Mouse (Mus musculus): ENCODE measurements around the gene Gm20403. TPM values are rescaled to one million over a fixed set of nuclear protein-coding genes. Genes with fewer than 3 reads are reported as not detected.

The Gm20403 gene
- polyA plus RNA-seq, 1 experiment from 2014 or later, result not detected

DNA sequence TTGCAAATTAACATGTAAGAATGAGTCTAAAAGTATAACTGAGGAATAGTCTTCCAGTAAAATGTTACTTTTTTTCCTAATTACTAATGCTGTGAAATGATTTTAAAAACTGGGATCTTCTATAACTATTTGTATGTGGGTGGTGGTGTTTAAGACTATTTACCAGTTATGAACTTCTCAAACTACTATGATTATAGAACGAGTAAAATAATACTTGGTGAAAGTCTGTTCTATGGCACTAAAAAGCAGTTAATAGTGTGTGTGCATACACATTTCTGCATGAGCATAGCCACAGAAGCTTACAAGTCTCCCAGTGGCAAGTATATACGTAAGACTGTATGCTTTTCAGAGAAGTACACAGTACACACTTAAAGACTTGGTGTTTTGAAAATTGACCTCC lies 827 bp upstream of the Gm20403 start:
- Histone ChIP-seq H3K4me2 (no peak overlapping the region), H3K27ac (replicated peaks) (no peak overlapping the region), H3K27me3 (replicated peaks) (no peaks in the 10 kb centered on the region), H3K4me3 (replicated peaks) (no peak overlapping the region), H3K4me1 (peaks cover 12% of the 10 kb centered on the region), H3K9ac (replicated peaks) (no peak overlapping the region), H3K9me3 (replicated peaks) (no peaks in the 10 kb centered on the region), H3K36me3 (no peaks in the 10 kb centered on the region)
- no peak for ATAC-seq (ENCODE audit: low FRiP score)
- 88% methylated on average over 2 of the region's 2 CpGs for WGBS

GRCm38 (mm10) chr12:54985257-54986051 lies 875 bp downstream of the Gm20403 start:
- peak; percentile 80 for ATAC-seq (ENCODE audit: low FRiP score)
- H3K4me1 ChIP-seq, result peaks cover 12% of the 10 kb centered on the region
- no peaks in the 10 kb centered on the region for H3K27me3 ChIP-seq (replicated peaks)
- H3K27ac ChIP-seq (replicated peaks), result peak overlapping the region; percentile 82
- WGBS, result 0% methylated on average over 58 of the region's 117 CpGs
- H3K4me3 ChIP-seq (replicated peaks), result peak overlapping the region; percentile 80
- H3K9me3 ChIP-seq (replicated peaks), result no peaks in the 10 kb centered on the region
- no peaks in the 10 kb centered on the region for H3K36me3 ChIP-seq
- H3K4me2 ChIP-seq, result peak overlapping the region; percentile 95
- peak overlapping the region; percentile 67 for H3K9ac ChIP-seq (replicated peaks)

DNA sequence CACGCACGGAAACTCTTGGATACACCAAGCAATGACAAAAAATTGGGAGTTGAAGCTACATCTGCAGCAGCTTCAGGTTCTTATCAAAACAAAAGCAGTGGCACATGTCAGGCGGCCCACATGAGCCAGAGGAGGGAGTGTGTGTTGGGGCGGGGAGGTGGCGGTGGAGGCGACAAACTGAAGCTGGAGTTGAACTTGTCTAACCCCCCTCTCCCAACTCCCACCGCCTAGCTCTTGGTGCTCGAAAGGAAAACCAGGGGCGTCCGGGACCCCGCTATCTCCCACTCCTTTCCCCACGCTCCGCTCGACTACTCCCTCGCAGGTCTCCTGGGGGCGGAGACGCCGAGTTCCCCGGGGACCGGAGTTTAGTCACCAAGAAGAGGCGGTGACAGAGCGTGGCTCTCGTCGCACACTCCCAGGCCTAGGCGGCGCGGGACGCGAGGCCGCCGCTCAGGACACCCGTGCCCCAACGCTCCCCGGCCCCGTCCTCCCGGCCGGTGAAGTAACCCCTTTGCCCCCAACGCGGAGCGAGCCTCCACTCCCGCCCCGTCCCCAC lies 1.6 kb downstream of the Gm20403 start:
- ATAC-seq (ENCODE audit: low FRiP score), result peak; percentile 81
- Histone ChIP-seq H3K9me3 (replicated peaks) (no peaks in the 10 kb centered on the region), H3K4me1 (peaks cover 12% of the 10 kb centered on the region), H3K4me2 (peak overlapping the region; percentile 95), H3K9ac (replicated peaks) (peak overlapping the region; percentile 67), H3K4me3 (replicated peaks) (peak overlapping the region; percentile 80), H3K36me3 (no peaks in the 10 kb centered on the region), H3K27me3 (replicated peaks) (no peaks in the 10 kb centered on the region), H3K27ac (replicated peaks) (peak overlapping the region; percentile 82)
- WGBS, result under 1% methylated on average over 42 of the region's 42 CpGs

DNA sequence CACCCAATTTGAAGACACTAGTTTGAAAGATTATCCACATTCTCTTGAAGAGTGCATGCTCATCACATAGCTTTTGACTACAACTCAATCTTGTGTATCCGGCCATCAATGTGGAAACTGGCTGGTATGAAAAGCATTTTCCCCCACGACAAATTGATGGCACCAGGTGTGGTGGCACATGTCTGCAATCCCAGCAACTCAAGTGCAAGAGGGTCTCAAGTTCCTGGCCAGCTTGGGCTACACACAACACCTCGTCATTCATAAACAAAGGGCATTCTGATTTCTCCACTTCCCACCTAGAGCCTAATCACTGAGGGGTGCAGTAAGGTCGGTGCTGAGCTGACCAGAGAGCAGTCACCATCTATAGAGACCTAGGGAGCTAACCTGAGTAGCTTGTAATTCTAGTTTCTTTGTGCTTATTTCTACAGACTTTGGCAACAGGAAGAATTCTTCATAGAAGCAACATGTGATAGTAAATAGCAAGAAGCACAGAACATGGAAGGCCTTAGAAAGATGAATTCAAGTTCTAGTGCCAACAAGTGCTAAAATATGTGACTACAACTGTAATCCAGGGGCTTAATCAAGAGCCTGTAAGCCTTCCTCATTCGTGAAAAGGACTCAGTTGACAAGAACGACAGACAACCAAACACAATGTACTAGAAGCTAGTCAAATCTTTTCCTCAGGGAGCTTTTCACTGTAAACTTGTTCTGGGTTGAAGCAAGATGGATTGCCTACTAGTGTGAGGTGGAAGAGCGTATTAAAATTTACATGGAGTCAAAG lies 3.2 kb downstream of the Gm20403 start:
- H3K36me3 ChIP-seq, result no peaks in the 10 kb centered on the region
- H3K9ac ChIP-seq (replicated peaks), result no peak overlapping the region
- no peaks in the 10 kb centered on the region for H3K9me3 ChIP-seq (replicated peaks)
- H3K27ac ChIP-seq (replicated peaks), result no peak overlapping the region
- no peak overlapping the region for H3K4me2 ChIP-seq
- 82% methylated on average over 7 of the region's 7 CpGs for WGBS
- H3K4me3 ChIP-seq (replicated peaks), result no peak overlapping the region
- no peak for ATAC-seq (ENCODE audit: low FRiP score)
- H3K4me1 ChIP-seq, result peaks cover 12% of the 10 kb centered on the region
- H3K27me3 ChIP-seq (replicated peaks), result no peaks in the 10 kb centered on the region

GRCm38 (mm10) chr12:54981962-54982361 lies 4.4 kb downstream of the Gm20403 start:
- no peak overlapping the region for H3K9ac ChIP-seq (replicated peaks)
- no peak overlapping the region for H3K4me2 ChIP-seq
- WGBS, result 77% methylated on average over 6 of the region's 6 CpGs
- no peaks in the 10 kb centered on the region for H3K9me3 ChIP-seq (replicated peaks)
- no peaks in the 10 kb centered on the region for H3K36me3 ChIP-seq
- peaks cover 12% of the 10 kb centered on the region for H3K4me1 ChIP-seq
- no peak overlapping the region for H3K27ac ChIP-seq (replicated peaks)
- H3K27me3 ChIP-seq (replicated peaks), result no peaks in the 10 kb centered on the region
- ATAC-seq (ENCODE audit: low FRiP score), result no peak
- H3K4me3 ChIP-seq (replicated peaks), result no peak overlapping the region

GRCm38 (mm10) chr12:54980939-54981338 lies 5.4 kb downstream of the Gm20403 start:
- 93% methylated on average over 5 of the region's 5 CpGs for WGBS
- Histone ChIP-seq H3K36me3 (no peaks in the 10 kb centered on the region), H3K4me3 (replicated peaks) (no peak overlapping the region), H3K27me3 (replicated peaks) (no peaks in the 10 kb centered on the region), H3K27ac (replicated peaks) (no peak overlapping the region), H3K4me2 (no peak overlapping the region), H3K9ac (replicated peaks) (no peak overlapping the region), H3K4me1 (peaks cover 9% of the 10 kb centered on the region), H3K9me3 (replicated peaks) (no peaks in the 10 kb centered on the region)
- no peak for ATAC-seq (ENCODE audit: low FRiP score)

- no peak overlapping the region for H3K4me2 ChIP-seq
- no peaks in the 10 kb centered on the region for H3K9me3 ChIP-seq (replicated peaks)
- H3K4me3 ChIP-seq (replicated peaks), result no peak overlapping the region
- no peaks in the 10 kb centered on the region for H3K27me3 ChIP-seq (replicated peaks)
- no peak overlapping the region for H3K9ac ChIP-seq (replicated peaks)
- no peaks in the 10 kb centered on the region for H3K36me3 ChIP-seq
- 90% methylated on average over 6 of the region's 6 CpGs for WGBS
- no peak overlapping the region for H3K27ac ChIP-seq (replicated peaks)
- no peak for ATAC-seq (ENCODE audit: low FRiP score)
- H3K4me1 ChIP-seq, result peaks cover 9% of the 10 kb centered on the region
Measured at GRCm38 (mm10) chr12:54980532-54980931, 5.8 kb downstream of the Gm20403 start.

DNA sequence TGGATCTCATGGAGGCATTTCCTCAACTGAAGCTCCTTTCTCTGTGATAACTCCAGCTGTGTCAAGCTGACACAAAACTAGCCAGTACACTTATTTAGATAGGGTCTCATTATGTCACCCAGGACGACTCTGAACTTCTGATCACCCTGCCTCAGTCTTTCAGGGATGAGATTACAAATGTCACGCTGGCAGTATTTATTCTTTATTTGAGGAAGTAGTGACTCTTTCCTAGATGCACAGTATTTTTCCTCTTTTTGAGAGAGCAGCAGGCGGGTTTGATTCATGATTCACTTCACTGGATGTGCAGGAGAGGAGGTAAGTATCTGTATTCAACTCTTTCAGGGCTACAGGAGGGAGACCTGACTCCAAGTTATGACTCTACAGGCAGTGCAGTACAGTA lies 17.3 kb downstream of the Gm20403 start:
- WGBS, result 86% methylated on average over 3 of the region's 3 CpGs
- no peak overlapping the region for H3K4me2 ChIP-seq
- no peaks in the 10 kb centered on the region for H3K4me1 ChIP-seq
- no peaks in the 10 kb centered on the region for H3K9me3 ChIP-seq (replicated peaks)
- H3K27ac ChIP-seq (replicated peaks), result no peak overlapping the region
- no peak for ATAC-seq (ENCODE audit: low FRiP score)
- H3K36me3 ChIP-seq, result no peaks in the 10 kb centered on the region
- no peak overlapping the region for H3K4me3 ChIP-seq (replicated peaks)
- H3K9ac ChIP-seq (replicated peaks), result no peak overlapping the region
- H3K27me3 ChIP-seq (replicated peaks), result no peaks in the 10 kb centered on the region

GRCm38 (mm10) chr12:54965532-54966160 lies 20.7 kb downstream of the Gm20403 start:
- Histone ChIP-seq H3K27me3 (replicated peaks) (no peaks in the 10 kb centered on the region), H3K27ac (replicated peaks) (no peak overlapping the region), H3K4me3 (replicated peaks) (no peak overlapping the region), H3K4me2 (no peak overlapping the region), H3K9me3 (replicated peaks) (no peaks in the 10 kb centered on the region), H3K9ac (replicated peaks) (no peak overlapping the region), H3K36me3 (no peaks in the 10 kb centered on the region), H3K4me1 (no peaks in the 10 kb centered on the region)
- WGBS, result 95% methylated on average over 4 of the region's 4 CpGs
- ATAC-seq (ENCODE audit: low FRiP score), result no peak

- Histone ChIP-seq H3K27me3 (replicated peaks) (no peaks in the 10 kb centered on the region), H3K9ac (replicated peaks) (no peak overlapping the region), H3K27ac (replicated peaks) (no peak overlapping the region), H3K4me1 (no peaks in the 10 kb centered on the region), H3K4me3 (replicated peaks) (no peak overlapping the region), H3K9me3 (replicated peaks) (no peaks in the 10 kb centered on the region), H3K36me3 (no peaks in the 10 kb centered on the region), H3K4me2 (no peak overlapping the region)
- WGBS, result 73% methylated on average over 2 of the region's 2 CpGs
- no peak for ATAC-seq (ENCODE audit: low FRiP score)
Measured at GRCm38 (mm10) chr12:54959569-54959968, 26.8 kb downstream of the Gm20403 start.

DNA sequence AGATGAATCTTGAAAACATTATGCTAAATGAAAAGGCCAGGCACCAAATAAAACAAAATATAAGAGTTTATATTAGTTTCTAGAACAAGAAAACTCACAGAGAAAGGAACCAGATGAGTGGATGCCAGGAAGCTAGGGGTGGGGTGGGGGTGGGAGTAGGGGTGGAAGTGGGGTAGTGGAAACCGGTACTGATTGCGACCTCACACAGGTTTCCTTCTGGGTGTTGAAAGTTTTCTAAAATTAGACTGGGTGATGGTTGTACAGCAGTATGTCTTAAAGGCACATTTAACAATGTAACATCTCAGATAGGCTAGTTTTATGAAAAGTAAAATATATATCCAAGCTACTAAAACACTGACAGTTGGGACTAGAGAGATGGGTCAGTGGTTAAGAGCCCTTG lies 29.4 kb downstream of the Gm20403 start:
- no peaks in the 10 kb centered on the region for H3K27me3 ChIP-seq (replicated peaks)
- no peak for ATAC-seq (ENCODE audit: low FRiP score)
- no peak overlapping the region for H3K9ac ChIP-seq (replicated peaks)
- H3K9me3 ChIP-seq (replicated peaks), result no peaks in the 10 kb centered on the region
- H3K36me3 ChIP-seq, result no peaks in the 10 kb centered on the region
- no peaks in the 10 kb centered on the region for H3K4me1 ChIP-seq
- no peak overlapping the region for H3K27ac ChIP-seq (replicated peaks)
- no peak overlapping the region for H3K4me3 ChIP-seq (replicated peaks)
- 94% methylated on average over 2 of the region's 2 CpGs for WGBS
- no peak overlapping the region for H3K4me2 ChIP-seq
